Mouse (Mus musculus) gastrocnemius, postnatal 10 days (tissue): ENCODE measurements around the gene Eif1ad. TPM values are rescaled to one million over a fixed set of nuclear protein-coding genes. Genes with fewer than 3 reads are reported as not detected.

Experiments
- DNase-seq: peaks from one replicate; pipeline ENCODE4 v3.0.0; 2021; ENCODE audit warnings: mixed read lengths
- total RNA-seq, 2 experiments: library from RNA; stranded (reverse); gene quantifications; 2 replicates each; pipeline ENCODE4 v1.2.3; 2021

Eif1ad gene
- total RNA-seq, 2 experiments from 2014 or later: 14.0 to 15.6 TPM

- no peak for DNase-seq
These were observed 52.4 kb downstream of the Eif1ad start for GRCm38 (mm10) chr19:5418750-5419466.

GRCm38 (mm10) chr19:5419630-5420029 is 53.1 kb downstream of the Eif1ad start:
- DNase-seq: no peak

- DNase-seq: no peak
These were observed 54.0 kb downstream of the Eif1ad start for GRCm38 (mm10) chr19:5420579-5420978.

Other genes with a start within 250 kb of the Eif1ad start
- gene Klc2, start 248.2 kb upstream of the Eif1ad start, total RNA-seq: 10 to 100 TPM; 27.2 to 28.7 TPM
- 10 to 100 TPM; 10.3 to 11.1 TPM for gene Pacs1, start 93.6 kb upstream of the Eif1ad start, total RNA-seq
- 10 to 100 TPM; 81.9 to 88.6 TPM for gene Sf3b2, start 71.3 kb upstream of the Eif1ad start, total RNA-seq
- under 1 TPM; 0.28 to 0.47 TPM for gene Gal3st3, start 68.4 kb upstream of the Eif1ad start, total RNA-seq
- not detected for gene Catsper1, start 31.0 kb upstream of the Eif1ad start, total RNA-seq
- gene Cst6, start 17.2 kb upstream of the Eif1ad start, total RNA-seq: 1 to 10 TPM; 1.8 to 1.9 TPM
- gene Banf1, start 427 bp downstream of the Eif1ad start, total RNA-seq: 100 to 1,000 TPM; 128 to 150 TPM
- 10 to 100 TPM; 39.8 to 45.4 TPM for gene Sart1, start 22.0 kb downstream of the Eif1ad start, total RNA-seq
- gene Tsga10ip, start 35.8 kb downstream of the Eif1ad start, total RNA-seq: under 1 TPM in 1 of 2 experiments, not detected in 1; 0.23 TPM
- 100 to 1,000 TPM; 513 to 561 TPM for gene Drap1, start 58.2 kb downstream of the Eif1ad start, total RNA-seq
- 10 to 100 TPM; 47.8 to 50.5 TPM for gene AI837181, start 58.4 kb downstream of the Eif1ad start, total RNA-seq
- gene Fosl1, start 80.8 kb downstream of the Eif1ad start, total RNA-seq: not detected
- 1 to 10 TPM; 8.2 to 9.1 TPM for gene Ccdc85b, start 91.2 kb downstream of the Eif1ad start, total RNA-seq
- 10 to 100 TPM; 53.2 to 54.6 TPM for gene Fibp, start 93.9 kb downstream of the Eif1ad start, total RNA-seq
- gene Ctsw, start 101.8 kb downstream of the Eif1ad start, total RNA-seq: under 1 TPM in 1 of 2 experiments, not detected in 1; 0.50 TPM
- gene Efemp2, start 107.2 kb downstream of the Eif1ad start, total RNA-seq: 10 to 100 TPM; 29.9 to 42.9 TPM
- 10 to 100 TPM; 24.7 to 29.9 TPM for gene Mus81, start 121.7 kb downstream of the Eif1ad start, total RNA-seq
- 100 to 1,000 TPM; 305 to 378 TPM for gene Cfl1, start 123.7 kb downstream of the Eif1ad start, total RNA-seq
- 1 to 10 TPM in 1 of 2 experiments, under 1 TPM in 1; 0.47 to 1.4 TPM for gene 1700020D05Rik, start 137.0 kb downstream of the Eif1ad start, total RNA-seq
- gene Snx32, start 143.8 kb downstream of the Eif1ad start, total RNA-seq: 1 to 10 TPM; 5.1 to 7.2 TPM
- not detected for gene Ovol1, start 193.9 kb downstream of the Eif1ad start, total RNA-seq
- 1 to 10 TPM; 1.6 to 2.7 TPM for gene Ap5b1, start 201.3 kb downstream of the Eif1ad start, total RNA-seq
- 10 to 100 TPM; 44.9 to 50.4 TPM for gene Rnaseh2c, start 235.1 kb downstream of the Eif1ad start, total RNA-seq
- 10 to 100 TPM; 31.6 to 39.9 TPM for gene Kat5, start 243.5 kb downstream of the Eif1ad start, total RNA-seq